Mouse (Mus musculus): ENCODE results near the gene AC124502.3. TPM values are rescaled to one million over a fixed set of nuclear protein-coding genes. Genes with fewer than 3 reads are reported as not detected.

Gene AC124502.3
- polyA plus RNA-seq, 1 experiment from 2014 or later, result not detected

GRCm38 (mm10) chr19:5049325-5049724, 10.6 kb downstream of the AC124502.3 start:
- no peak for TF ChIP-seq CTCF (IDR thresholded peaks at IDR 0.05; ENCODE audit: low read depth)
- H3K27ac ChIP-seq (ENCODE audit: low read depth, low read length), result no peak overlapping the region
- H3K4me3 ChIP-seq (ENCODE audit: low read depth, low read length), result no peak overlapping the region
- no peak overlapping the region for H3K4me2 ChIP-seq (replicated peaks; ENCODE audit: low read depth)
- no peak for ATAC-seq
- H3K27me3 ChIP-seq (replicated peaks; ENCODE audit: control insufficient read depth, insufficient read depth, low read length), result no peaks in the 10 kb centered on the region
- peaks cover 30% of the 10 kb centered on the region for H3K36me3 ChIP-seq (ENCODE audit: control insufficient read depth, insufficient read depth)
- H3K4me1 ChIP-seq (replicated peaks; ENCODE audit: control insufficient read depth, insufficient read depth, low read length), result no peaks in the 10 kb centered on the region
- WGBS, result 87% methylated on average over 6 of the region's 6 CpGs
- H3K9me3 ChIP-seq (ENCODE audit: control insufficient read depth), result no peaks in the 10 kb centered on the region
- H3K9ac ChIP-seq (ENCODE audit: low read depth, low read length), result no peak overlapping the region

- Histone ChIP-seq H3K27ac (ENCODE audit: low read depth, low read length) (no peak within 1 kb of the TSS), H3K27me3 (replicated peaks; ENCODE audit: control insufficient read depth, insufficient read depth, low read length) (no peaks in the 10 kb centered on the region), H3K4me3 (ENCODE audit: low read depth, low read length) (peak within 1 kb of the TSS; percentile 34), H3K4me2 (replicated peaks; ENCODE audit: low read depth) (peak within 1 kb of the TSS; percentile 60), H3K9ac (ENCODE audit: low read depth, low read length) (no peak within 1 kb of the TSS; the same call in 1 of the 2 replicates), H3K4me1 (replicated peaks; ENCODE audit: control insufficient read depth, insufficient read depth, low read length) (no peaks in the 10 kb centered on the region), H3K9me3 (ENCODE audit: control insufficient read depth) (no peaks in the 10 kb centered on the region), H3K36me3 (ENCODE audit: control insufficient read depth, insufficient read depth) (peaks cover 30% of the 10 kb centered on the region)
- ATAC-seq, result peak; percentile 76
- peak; percentile 72 for TF ChIP-seq CTCF (IDR thresholded peaks at IDR 0.05; ENCODE audit: low read depth)
- 21% methylated on average over 13 of the region's 14 CpGs for WGBS
Measured at GRCm38 (mm10) chr19:5050047-5050905, 11.6 kb downstream of the AC124502.3 start, which contains the start of gene Rin1. Gene Rin1 (plus strand): TSS chr19:5050481.

GRCm38 (mm10) chr19:5051031-5051430, 12.3 kb downstream of the AC124502.3 start:
- no peak for TF ChIP-seq CTCF (IDR thresholded peaks at IDR 0.05; ENCODE audit: low read depth)
- no peak for ATAC-seq
- Histone ChIP-seq H3K4me3 (ENCODE audit: low read depth, low read length) (peak overlapping the region; percentile 34), H3K4me1 (replicated peaks; ENCODE audit: control insufficient read depth, insufficient read depth, low read length) (no peaks in the 10 kb centered on the region), H3K9me3 (ENCODE audit: control insufficient read depth) (no peaks in the 10 kb centered on the region), H3K36me3 (ENCODE audit: control insufficient read depth, insufficient read depth) (peaks cover 30% of the 10 kb centered on the region), H3K9ac (ENCODE audit: low read depth, low read length) (no peak overlapping the region; the same call in 1 of the 2 replicates), H3K27ac (ENCODE audit: low read depth, low read length) (no peak overlapping the region), H3K27me3 (replicated peaks; ENCODE audit: control insufficient read depth, insufficient read depth, low read length) (no peaks in the 10 kb centered on the region), H3K4me2 (replicated peaks; ENCODE audit: low read depth) (peak overlapping the region; percentile 60)
- WGBS, result 7% methylated on average over 17 of the region's 17 CpGs

- peak overlapping the region; percentile 60 for H3K4me2 ChIP-seq (replicated peaks; ENCODE audit: low read depth)
- no peak overlapping the region for H3K9ac ChIP-seq (ENCODE audit: low read depth, low read length)
- WGBS, result 67% methylated on average over 3 of the region's 3 CpGs
- no peaks in the 10 kb centered on the region for H3K4me1 ChIP-seq (replicated peaks; ENCODE audit: control insufficient read depth, insufficient read depth, low read length)
- H3K4me3 ChIP-seq (ENCODE audit: low read depth, low read length), result 0 out of 2 replicates have a peak overlapping the region, but pooled peaks have one; percentile 34
- H3K27me3 ChIP-seq (replicated peaks; ENCODE audit: control insufficient read depth, insufficient read depth, low read length), result no peaks in the 10 kb centered on the region
- no peaks in the 10 kb centered on the region for H3K9me3 ChIP-seq (ENCODE audit: control insufficient read depth)
- TF ChIP-seq CTCF (IDR thresholded peaks at IDR 0.05; ENCODE audit: low read depth), result no peak
- ATAC-seq, result no peak
- peaks cover 27% of the 10 kb centered on the region for H3K36me3 ChIP-seq (ENCODE audit: control insufficient read depth, insufficient read depth)
- H3K27ac ChIP-seq (ENCODE audit: low read depth, low read length), result no peak overlapping the region
Measured at GRCm38 (mm10) chr19:5051515-5051914, 12.8 kb downstream of the AC124502.3 start.

GRCm38 (mm10) chr19:5052166-5052822, 13.6 kb downstream of the AC124502.3 start:
- Histone ChIP-seq H3K9ac (ENCODE audit: low read depth, low read length) (no peak overlapping the region), H3K4me3 (ENCODE audit: low read depth, low read length) (no peak overlapping the region), H3K4me2 (replicated peaks; ENCODE audit: low read depth) (no peak overlapping the region), H3K36me3 (ENCODE audit: control insufficient read depth, insufficient read depth) (peaks cover 20% of the 10 kb centered on the region), H3K9me3 (ENCODE audit: control insufficient read depth) (no peaks in the 10 kb centered on the region), H3K27ac (ENCODE audit: low read depth, low read length) (no peak overlapping the region), H3K4me1 (replicated peaks; ENCODE audit: control insufficient read depth, insufficient read depth, low read length) (no peaks in the 10 kb centered on the region), H3K27me3 (replicated peaks; ENCODE audit: control insufficient read depth, insufficient read depth, low read length) (no peaks in the 10 kb centered on the region)
- no peak for TF ChIP-seq CTCF (IDR thresholded peaks at IDR 0.05; ENCODE audit: low read depth)
- no peak for ATAC-seq
- WGBS, result 57% methylated on average over 24 of the region's 25 CpGs

GRCm38 (mm10) chr19:5052853-5053252, 14.2 kb downstream of the AC124502.3 start:
- no peaks in the 10 kb centered on the region for H3K27me3 ChIP-seq (replicated peaks; ENCODE audit: control insufficient read depth, insufficient read depth, low read length)
- TF ChIP-seq CTCF (IDR thresholded peaks at IDR 0.05; ENCODE audit: low read depth), result no peak
- H3K27ac ChIP-seq (ENCODE audit: low read depth, low read length), result no peak overlapping the region
- 80% methylated on average over 17 of the region's 17 CpGs for WGBS
- ATAC-seq, result no peak
- no peaks in the 10 kb centered on the region for H3K4me1 ChIP-seq (replicated peaks; ENCODE audit: control insufficient read depth, insufficient read depth, low read length)
- H3K9ac ChIP-seq (ENCODE audit: low read depth, low read length), result no peak overlapping the region
- H3K4me2 ChIP-seq (replicated peaks; ENCODE audit: low read depth), result no peak overlapping the region
- H3K9me3 ChIP-seq (ENCODE audit: control insufficient read depth), result no peaks in the 10 kb centered on the region
- no peak overlapping the region for H3K4me3 ChIP-seq (ENCODE audit: low read depth, low read length)
- peaks cover 14% of the 10 kb centered on the region for H3K36me3 ChIP-seq (ENCODE audit: control insufficient read depth, insufficient read depth)
